Mouse (Mus musculus): ENCODE results near the gene Bspry.
A peak's percentile ranks its signal among the peaks of the same experiment; 100 is the strongest.
"Not testable (repeated sequence)": the region's sequence is repeated elsewhere in the genome, so short reads cannot be mapped to it uniquely, and the experiment has no call there.

Bspry gene

GRCm38 (mm10) chr4:62479937-62480708 is at the start of gene Bspry:
Gene Bspry, plus strand, starts transcription at chr4:62480053.
- DNase-seq (ENCODE audit: low spot score in 2 of 2) = peak; percentile 61 to 66

GRCm38 (mm10) chr4:62430678-62431077 is 49.2 kb upstream of the Bspry start:
- no peak for DNase-seq (ENCODE audit: low spot score in 2 of 2)

DNA sequence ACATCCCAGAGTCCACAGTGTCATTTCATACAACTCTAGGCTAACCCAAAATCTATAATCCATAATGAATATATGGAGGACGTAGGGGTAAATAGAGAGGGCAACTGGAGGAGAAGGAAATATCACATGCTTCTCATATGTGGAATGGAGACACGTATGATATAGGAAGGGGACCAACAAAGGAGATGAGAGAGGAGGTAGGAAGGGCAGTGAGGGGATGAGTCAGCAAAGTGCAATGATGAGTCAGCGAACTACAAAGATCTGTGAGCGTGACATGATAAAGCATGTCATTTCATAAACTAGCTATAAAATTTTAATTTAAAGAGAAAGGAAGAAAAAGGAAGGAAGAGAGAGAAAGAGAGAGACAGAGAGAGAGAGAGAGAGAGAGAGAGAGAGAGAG is 48.3 kb upstream of the Bspry start:
- no peak for DNase-seq (ENCODE audit: low spot score in 2 of 2)

DNA sequence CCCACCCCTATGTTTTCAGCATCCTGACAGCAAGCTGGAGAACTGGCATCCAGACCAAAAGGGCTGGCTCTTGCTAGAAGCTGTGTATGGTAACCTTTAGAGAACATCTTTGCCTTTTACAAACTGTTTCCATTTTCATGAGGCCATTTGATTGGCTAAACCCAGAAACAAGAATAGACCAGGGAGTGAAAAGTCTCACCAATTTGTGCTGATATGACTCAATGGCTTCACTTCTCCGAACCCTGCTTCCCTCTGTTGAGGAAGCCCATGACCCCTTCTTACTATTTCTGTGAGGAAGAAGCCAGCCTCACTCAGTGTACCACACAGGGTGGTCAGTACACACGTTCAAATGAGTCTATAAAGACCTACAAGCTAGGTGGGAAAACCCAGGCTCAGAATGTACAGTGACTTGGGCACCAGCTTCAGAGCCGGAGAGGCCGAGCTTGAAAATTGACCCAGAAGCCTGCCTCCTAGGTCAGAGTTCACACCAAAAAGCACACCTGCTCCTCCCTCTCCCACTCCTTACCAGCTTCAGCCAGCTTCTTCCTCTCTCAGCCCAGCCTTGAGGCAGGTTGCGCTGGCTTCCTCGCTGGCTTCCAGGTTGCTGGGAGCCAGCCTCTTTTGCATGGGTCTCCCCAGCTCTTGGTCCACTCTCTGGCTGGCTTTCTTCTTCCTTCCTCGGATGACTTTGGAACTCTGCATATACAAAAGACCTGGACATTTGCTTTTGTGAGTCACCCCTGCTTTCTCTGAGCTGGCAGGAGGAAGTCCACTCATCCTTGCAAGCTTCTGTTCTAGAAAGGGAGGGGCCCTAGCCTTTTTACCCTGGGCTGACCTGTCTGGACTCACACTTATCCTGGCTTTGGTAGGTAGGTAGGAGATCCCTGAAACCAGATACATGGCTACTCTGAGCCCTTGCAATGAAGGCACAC is 45.6 kb upstream of the Bspry start:
- no peak for DNase-seq (ENCODE audit: low spot score in 2 of 2)

- no peak for DNase-seq (ENCODE audit: low spot score in 2 of 2)
Measured at GRCm38 (mm10) chr4:62435081-62435480, 44.8 kb upstream of the Bspry start, which contains the start of gene Rnf183. Gene Rnf183, minus strand, starts transcription at chr4:62435252.

- DNase-seq (ENCODE audit: low spot score in 2 of 2) = no peak
Measured at GRCm38 (mm10) chr4:62437256-62437778, 42.5 kb upstream of the Bspry start.

GRCm38 (mm10) chr4:62437871-62438270 is 42.0 kb upstream of the Bspry start:
- DNase-seq (ENCODE audit: low spot score in 2 of 2) = no peak

GRCm38 (mm10) chr4:62439793-62440192 is 40.1 kb upstream of the Bspry start:
- no peak for DNase-seq (ENCODE audit: low spot score in 2 of 2)

- DNase-seq (ENCODE audit: low spot score in 2 of 2) = no peak
Measured at GRCm38 (mm10) chr4:62440544-62440943, 39.3 kb upstream of the Bspry start.

DNA sequence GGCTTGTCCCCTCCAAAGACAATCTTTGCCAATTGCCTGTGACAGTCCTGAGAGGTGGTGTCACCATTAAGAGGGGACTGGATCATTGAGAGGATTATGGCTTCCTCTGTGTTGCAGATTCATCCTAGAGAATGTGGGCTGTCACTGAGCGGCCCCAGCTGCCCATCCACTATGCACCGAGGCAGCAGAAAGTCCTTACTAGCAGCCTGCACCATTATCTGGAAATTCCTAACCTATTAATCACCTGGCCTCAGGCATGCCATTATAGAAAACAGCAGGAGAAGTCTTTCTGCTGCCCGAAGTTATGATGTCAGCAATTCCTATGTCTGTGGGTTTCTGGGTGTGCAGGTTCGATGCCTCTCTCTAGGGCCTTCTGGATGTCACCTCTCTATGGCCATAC is 38.9 kb upstream of the Bspry start:
- no peak for DNase-seq (ENCODE audit: low spot score in 2 of 2)

DNA sequence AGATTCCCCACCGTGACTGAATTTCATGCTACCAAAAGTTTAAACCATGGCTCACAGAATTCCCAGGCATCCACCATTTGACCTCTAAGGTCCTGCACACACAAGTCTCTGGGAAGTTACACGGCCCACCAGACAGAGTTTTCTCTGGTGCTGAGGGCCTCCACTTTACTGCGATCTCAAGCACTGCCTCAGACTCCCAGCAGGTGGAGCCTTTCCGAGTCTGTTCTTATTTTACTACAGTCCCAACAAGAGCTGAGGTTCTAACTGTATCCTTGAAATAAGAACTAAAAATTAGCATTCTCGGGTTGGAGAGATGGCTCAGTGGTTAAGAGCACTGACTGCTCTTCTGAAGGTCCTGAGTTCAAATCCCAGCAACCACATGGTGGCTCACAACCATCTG is 24.9 kb upstream of the Bspry start:
- DNase-seq (ENCODE audit: low spot score in 2 of 2) = peak in 1 of 2 experiments; percentile 34

DNA sequence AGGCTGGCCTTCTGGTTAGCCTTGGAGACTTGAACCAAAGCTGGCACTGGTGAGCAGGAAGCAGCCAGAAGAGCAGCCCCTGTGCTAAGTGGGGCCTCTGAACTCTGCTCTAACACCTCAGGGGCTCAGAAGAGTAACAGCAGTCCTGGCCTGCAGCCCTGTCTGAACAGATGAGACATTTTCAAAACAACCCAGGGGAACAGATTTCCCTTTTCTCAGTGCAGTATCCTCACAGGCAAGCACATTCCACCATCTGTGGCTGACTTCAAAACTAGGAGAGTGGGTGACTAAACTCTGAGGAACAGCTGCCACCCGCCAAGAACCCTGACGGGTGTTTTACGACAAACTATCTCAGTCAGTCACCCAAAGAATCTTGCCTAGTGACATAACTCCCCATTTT is 20.8 kb upstream of the Bspry start:
- no peak for DNase-seq (ENCODE audit: low spot score in 2 of 2)

GRCm38 (mm10) chr4:62460348-62460747 is 19.5 kb upstream of the Bspry start:
- no peak for DNase-seq (ENCODE audit: low spot score in 2 of 2)

DNA sequence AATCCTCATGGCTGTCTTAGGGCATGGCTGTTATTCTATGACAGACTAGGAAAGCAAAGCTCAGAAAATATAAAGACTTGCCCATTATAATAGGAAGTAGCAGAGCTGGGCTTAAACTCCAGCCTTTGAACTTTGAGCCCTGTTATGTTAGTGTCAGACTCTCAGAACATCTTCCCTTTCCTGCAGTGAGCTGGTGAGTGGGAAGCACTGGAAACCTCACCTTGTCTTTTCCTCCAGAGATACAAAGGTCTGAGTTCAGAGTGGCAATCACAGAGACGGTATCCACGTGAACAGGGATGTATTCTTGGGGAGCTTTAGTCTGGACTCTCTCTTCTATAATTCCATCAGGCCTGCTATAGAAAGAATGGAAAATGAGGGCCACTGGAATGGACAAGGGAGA is 16.7 kb upstream of the Bspry start:
- DNase-seq (ENCODE audit: low spot score in 2 of 2) = no peak

DNA sequence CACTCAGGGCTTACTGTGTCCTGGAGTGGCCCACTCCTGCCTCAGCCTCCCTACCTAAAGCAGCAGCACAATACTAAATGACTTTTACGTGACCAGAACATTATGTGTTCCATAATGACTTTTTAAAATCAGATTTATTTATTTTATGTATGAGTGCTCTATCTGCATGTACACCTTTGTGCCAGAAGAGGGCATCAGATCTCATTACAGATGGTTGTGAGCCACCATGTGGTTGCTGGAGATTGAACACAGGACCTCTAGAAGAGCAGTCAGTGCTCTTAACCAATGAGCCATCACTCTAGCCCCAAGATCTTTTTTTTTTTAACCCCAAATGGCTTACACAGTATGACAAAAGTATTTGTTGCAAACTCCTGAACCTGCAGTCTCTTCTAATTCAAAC is 11.7 kb upstream of the Bspry start:
- no peak for DNase-seq (ENCODE audit: low spot score in 2 of 2)

- DNase-seq (ENCODE audit: low spot score in 2 of 2) = peak; percentile 62 to 73
Measured at GRCm38 (mm10) chr4:62470598-62471051, 9.2 kb upstream of the Bspry start, which contains the start of gene Wdr31. Gene Wdr31, minus strand, starts transcription at chr4:62470896.

- no peak for DNase-seq (ENCODE audit: low spot score in 2 of 2)
Measured at GRCm38 (mm10) chr4:62472071-62472470, 7.8 kb upstream of the Bspry start.

GRCm38 (mm10) chr4:62475131-62475530 is 4.7 kb upstream of the Bspry start:
- no peak for DNase-seq (ENCODE audit: low spot score in 2 of 2)

- no peak for DNase-seq (ENCODE audit: low spot score in 2 of 2)
Measured at GRCm38 (mm10) chr4:62475793-62476192, 4.1 kb upstream of the Bspry start.

DNA sequence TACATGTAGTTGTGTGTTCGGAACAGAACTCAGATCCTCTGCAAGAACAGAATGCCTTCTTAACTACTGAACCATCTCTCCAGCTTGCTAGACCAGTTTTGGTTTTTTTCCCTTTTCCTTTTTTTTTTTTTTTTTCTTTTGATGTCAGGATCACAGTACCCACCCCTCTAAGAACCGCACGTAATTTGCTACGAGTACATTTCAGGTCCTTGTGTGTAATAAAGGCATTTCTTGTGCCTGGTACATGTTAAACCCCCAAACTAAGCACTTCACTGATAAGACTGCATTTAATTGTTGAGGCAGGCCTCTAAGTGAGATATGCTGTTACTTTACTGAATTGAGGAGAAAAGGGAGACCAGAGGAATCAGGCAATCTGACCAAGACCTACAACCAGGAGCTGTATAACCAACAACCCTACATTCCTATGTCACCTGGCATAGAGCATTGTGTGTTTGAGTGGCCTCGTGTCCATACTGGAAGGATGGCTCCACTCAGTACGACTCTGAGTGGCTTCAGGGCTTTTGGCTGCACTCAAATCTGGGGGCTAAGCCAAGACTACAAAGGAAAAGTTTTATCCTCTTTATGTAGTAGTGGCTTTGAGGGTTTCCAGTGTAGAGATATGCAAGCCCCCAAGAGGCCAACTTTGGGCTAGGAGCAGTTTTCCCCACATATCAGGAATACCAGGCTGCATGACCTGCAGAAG is 2.2 kb upstream of the Bspry start:
- DNase-seq (ENCODE audit: low spot score in 2 of 2) = no peak

- DNase-seq (ENCODE audit: low spot score in 2 of 2) = not testable (repeated sequence)
Measured at GRCm38 (mm10) chr4:62479593-62479936, 288 bp upstream of the Bspry start.

Measured in urinary bladder, postnatal 36 days (tissue).